Mouse (Mus musculus): ENCODE measurements around the gene Gm10309.

Gene Gm10309

GRCm38 (mm10) chr17:86470160-86470559 lies 34.9 kb downstream of the Gm10309 start:
- no peak for DNase-seq (ENCODE audit: low spot score)

- DNase-seq (ENCODE audit: low spot score), result no peak
Measured at GRCm38 (mm10) chr17:86467967-86468366, 37.1 kb downstream of the Gm10309 start.

- DNase-seq (ENCODE audit: low spot score), result no peak
Measured at GRCm38 (mm10) chr17:86467291-86467898, 37.6 kb downstream of the Gm10309 start.

GRCm38 (mm10) chr17:86466871-86467270 lies 38.2 kb downstream of the Gm10309 start:
- DNase-seq (ENCODE audit: low spot score), result no peak

GRCm38 (mm10) chr17:86466412-86466811 lies 38.6 kb downstream of the Gm10309 start:
- DNase-seq (ENCODE audit: low spot score), result no peak

- no peak for DNase-seq (ENCODE audit: low spot score)
Measured at GRCm38 (mm10) chr17:86465865-86466264, 39.2 kb downstream of the Gm10309 start.

GRCm38 (mm10) chr17:86464689-86465363 lies 40.2 kb downstream of the Gm10309 start:
- peak; percentile 8 for DNase-seq (ENCODE audit: low spot score)

GRCm38 (mm10) chr17:86464197-86464596 lies 40.8 kb downstream of the Gm10309 start:
- no peak for DNase-seq (ENCODE audit: low spot score)

GRCm38 (mm10) chr17:86463369-86463768 lies 41.7 kb downstream of the Gm10309 start:
- no peak for DNase-seq (ENCODE audit: low spot score)

- DNase-seq (ENCODE audit: low spot score), result no peak
Measured at GRCm38 (mm10) chr17:86460645-86461430, 44.2 kb downstream of the Gm10309 start.

GRCm38 (mm10) chr17:86458302-86458980 lies 46.6 kb downstream of the Gm10309 start:
- DNase-seq (ENCODE audit: low spot score), result peak; percentile 13

- peak; percentile 15 for DNase-seq (ENCODE audit: low spot score)
Measured at GRCm38 (mm10) chr17:86456512-86456911, 48.5 kb downstream of the Gm10309 start.

GRCm38 (mm10) chr17:86454351-86454706 lies 50.7 kb downstream of the Gm10309 start:
- peak; percentile 21 for DNase-seq (ENCODE audit: low spot score)

GRCm38 (mm10) chr17:86453673-86454350 lies 51.2 kb downstream of the Gm10309 start:
- no peak for DNase-seq (ENCODE audit: low spot score)

GRCm38 (mm10) chr17:86452934-86453333 lies 52.1 kb downstream of the Gm10309 start:
- no peak for DNase-seq (ENCODE audit: low spot score)
